Mouse (Mus musculus): ENCODE measurements around the gene Pde7b.
A peak's percentile ranks its signal among the peaks of the same experiment; 100 is the strongest.

Gene Pde7b

DNA sequence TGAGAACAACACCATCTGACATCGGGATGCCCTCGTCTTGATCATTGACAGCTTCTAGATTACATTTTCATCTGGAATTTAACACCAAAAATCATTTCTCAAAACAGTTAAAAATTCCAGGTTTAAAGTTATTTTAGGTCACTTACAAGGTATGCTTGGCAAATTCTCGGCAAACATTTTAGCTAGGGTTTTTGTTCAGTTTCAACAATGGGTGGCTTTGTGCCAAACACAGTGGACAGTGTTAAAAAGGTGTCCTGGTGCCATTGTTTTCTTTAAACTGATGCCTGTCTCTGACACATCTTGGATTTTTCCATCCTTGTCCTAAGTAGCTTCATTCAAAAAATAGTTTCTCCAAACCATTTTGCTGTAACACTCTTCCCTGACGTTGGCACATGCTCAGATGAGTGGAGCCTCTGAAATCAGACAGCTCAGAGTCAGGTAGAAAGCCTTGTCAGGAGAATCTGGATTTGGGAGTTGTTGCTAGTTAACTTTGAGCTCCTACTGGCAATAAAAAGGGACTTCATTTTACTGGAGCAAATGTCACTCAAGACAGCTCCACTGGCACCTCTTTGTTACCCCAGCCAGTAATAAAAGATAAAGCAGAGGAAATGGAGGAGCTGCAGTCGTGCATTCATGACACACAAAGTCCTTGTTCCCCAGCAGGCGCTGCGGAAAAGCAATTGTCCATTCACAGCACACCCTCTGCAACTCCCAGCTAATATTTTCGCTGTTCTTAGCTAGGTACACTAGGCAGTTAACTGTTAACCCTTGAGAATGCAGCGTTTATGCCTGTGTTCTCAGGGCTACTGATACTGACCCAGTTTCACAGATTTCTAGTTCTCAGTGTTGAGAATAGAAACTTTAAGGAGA lies 2.0 kb downstream of the Pde7b start:
- no peak for DNase-seq (ENCODE audit: low spot score)

DNA sequence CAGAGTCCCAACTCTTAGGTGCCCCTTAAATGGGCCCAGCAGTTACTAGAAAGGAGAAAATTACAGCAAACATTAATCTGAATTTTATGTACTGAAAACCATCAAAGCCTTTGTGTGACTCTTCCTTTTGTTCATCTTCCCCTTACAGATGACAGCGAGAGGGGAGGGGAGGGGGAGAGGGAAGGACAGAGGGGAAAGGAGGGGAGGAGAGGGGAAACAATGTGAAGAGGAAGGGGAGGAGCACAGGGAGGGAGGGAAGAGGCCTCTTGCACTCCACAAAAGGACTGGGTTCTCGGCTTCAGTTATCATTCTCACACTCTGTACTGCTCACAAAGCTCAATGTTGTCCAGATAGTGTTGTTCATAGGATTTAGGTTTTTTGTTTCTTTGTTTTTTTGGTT lies 5.7 kb downstream of the Pde7b start:
- no peak for DNase-seq (ENCODE audit: low spot score)

DNA sequence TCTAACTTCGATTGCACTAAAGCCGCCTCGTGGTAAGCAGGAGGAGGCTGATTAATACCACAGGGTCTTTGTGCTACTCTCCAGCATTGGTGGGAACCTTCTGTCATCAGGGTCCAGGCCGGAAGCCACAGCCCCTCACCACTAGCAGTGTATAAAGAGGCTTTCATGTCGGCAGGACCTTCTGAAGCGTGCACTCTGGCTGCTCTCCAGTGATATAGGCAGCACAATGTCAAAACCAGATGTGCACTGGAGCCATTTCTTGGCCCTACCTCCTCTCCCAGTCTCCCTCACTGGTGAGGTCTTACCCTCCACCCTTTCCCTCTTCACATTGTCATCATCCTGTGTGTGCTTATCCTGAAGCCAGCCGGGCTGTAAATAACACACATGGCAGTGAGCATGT lies 24.2 kb downstream of the Pde7b start:
- DNase-seq (ENCODE audit: low spot score): no peak

DNA sequence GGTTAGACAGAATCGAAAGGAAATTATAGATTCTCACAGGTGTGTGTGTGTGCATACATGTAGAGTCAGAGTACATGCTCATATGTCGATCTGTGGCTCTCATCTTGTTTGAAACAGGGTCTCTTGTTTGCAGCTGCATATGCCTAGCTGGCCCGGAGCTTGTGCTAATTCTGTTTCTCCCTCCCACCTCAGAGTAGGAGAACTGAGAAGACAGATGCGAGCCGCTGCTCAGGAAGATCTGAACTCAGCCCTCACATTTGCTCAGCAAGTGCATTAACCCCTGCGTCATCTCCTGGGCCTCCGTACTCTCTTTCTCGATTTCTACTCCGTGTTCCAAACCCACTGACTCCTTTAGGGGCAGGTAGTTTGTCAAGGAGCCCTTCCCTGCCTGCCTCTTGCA lies 25.0 kb downstream of the Pde7b start:
- no peak for DNase-seq (ENCODE audit: low spot score)

DNA sequence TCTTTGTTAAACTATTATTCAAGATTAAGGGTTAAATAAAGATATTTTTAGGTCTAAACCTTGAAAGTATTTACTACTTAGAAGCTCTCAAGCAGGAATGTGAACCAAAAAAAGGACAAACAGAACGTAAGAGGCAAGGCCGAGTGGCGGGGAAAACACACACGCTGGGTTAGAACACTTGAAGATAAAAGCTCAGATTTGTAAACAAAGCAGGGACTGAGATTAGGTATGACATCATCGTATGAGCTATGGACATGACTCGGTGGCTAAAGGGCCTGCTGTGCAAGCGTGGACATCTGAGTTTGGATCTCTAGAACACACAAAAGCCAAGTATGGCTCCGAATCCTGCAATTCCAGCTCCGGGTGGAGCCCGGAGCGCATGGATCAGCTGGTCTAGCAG lies 29.2 kb downstream of the Pde7b start:
- no peak for DNase-seq (ENCODE audit: low spot score)

DNA sequence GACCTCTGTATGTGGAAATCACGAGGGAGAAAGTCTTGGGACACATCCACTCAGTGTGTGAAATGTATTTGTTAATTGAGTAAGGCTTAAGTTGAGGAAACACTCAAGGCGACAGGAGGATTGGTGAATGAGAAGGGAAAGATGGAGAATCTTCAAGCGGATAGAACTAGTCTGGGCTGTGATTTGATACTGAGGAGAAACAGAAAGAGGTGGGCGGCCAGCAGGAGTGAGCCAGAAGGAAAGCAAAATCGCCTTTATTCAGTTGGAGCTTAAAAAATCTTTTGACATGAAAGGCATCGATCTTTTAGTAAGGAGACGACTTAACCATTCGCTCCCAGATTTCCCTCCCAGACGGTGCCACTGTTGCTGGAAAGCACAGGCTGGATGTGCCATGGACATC lies 34.9 kb downstream of the Pde7b start:
- no peak for DNase-seq (ENCODE audit: low spot score)

DNA sequence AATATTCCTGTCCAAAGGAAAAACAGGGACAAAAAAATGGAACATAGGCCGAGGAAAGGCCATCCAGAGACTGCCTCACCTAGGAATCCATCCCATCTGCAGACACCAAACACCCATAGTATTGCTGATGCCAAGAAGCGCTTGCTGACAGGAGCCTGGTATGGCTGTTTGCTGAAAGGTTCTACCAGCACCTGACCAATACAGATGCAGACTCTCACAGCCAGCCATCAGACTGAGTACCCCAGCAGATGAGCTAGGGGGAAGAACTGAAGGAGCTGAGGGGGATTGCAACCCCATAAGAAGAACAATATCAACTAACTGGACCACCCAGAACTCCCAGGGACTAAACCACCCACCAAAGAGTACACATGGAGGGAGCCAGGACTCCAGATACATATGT lies 40.7 kb downstream of the Pde7b start:
- no peak for DNase-seq (ENCODE audit: low spot score)

DNA sequence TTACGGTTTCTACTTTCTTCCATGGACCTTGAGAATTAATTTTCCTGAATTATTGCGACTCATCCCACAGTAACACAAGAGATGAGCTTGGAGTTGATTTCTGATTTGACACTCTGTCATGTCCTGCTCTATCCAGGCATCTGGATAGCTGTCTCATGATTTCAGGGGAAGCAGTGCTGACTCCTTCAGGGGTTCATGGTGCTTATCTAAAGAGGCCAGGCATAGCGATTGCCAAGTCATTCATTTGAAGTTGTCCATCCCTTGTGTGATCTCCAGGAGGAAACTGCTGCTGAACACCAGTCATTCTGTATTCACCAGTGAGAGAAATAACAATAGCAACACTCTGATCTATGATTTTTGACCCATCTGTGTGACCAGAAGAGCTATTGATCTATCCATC lies 43.9 kb downstream of the Pde7b start:
- no peak for DNase-seq (ENCODE audit: low spot score)

DNA sequence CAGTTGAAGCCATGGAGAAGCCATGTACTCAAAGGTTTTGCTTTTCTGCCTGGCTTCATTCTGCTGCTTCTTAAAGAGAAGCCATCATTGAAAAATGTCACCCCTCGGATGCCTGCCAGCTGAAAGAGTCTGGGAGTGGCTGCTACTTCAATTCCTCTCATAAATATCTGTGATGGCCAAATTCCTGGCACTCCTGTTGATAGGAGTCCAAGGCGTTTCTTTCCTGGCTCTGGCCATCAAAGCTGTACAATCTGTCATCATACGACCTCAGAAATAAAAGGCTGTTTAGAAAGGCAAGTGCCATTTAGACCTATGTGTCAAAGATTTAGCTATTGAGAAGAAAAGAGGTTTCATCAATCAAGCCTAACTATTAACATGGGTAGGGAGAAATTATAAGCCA lies 49.6 kb downstream of the Pde7b start:
- DNase-seq (ENCODE audit: low spot score): no peak

DNA sequence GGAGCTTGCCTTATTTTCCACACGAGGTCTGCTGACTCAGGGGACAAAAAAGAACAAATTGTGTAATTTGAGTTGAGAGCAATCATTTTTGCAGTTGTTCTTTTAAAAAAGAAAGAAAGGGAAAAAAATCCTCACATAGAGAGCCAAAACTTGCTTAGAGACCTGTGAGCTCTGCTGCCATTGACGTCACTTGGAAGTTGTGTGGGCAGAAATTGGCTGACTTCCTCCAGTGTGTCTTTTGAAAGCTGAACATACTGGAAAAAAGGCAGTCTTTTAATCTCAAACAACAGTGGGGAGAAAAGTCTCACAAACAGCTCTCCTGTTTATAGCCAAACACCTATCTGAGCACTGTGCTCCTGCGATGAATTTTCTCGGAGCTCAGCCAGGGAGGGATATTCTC lies 51.1 kb downstream of the Pde7b start:
- peak; percentile 24 for DNase-seq (ENCODE audit: low spot score)

DNA sequence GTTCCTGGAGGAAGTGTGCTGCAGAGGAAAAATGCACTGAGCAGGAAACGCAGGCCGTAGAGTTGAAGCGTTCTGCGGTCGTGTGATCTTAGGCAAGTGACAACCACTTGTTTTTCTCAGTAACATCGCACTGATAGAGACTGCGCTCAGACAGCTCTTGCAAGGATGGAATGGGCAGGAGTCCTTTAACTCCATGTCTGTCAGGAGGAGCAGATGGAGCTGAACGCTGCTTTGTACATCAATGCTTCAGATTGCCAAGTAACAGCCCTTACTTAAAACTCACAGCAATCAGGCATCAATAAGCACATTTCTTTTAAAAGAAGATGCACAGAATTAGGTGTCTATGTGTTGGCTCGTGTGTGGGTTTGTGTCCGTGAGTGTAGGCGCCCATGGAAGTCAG lies 52.3 kb downstream of the Pde7b start:
- no peak for DNase-seq (ENCODE audit: low spot score)

DNA sequence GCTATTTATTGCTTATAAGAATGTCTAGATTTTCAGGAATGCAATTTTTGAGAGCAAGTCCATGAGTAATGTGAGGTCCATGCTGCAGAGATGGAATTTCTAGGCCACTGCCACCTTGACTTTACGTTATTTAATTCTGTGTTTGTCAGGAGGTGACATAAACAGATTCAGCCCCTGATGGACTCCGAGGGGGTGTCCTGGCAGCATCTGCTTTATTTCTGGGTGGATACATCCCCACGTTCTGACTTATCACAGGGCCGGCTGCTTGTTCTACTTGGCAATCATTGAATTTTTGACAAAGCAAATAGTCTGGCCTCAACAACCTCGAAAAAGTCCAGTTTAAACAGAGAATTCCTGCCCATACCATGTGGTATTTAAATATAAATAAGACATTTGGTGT lies 53.3 kb downstream of the Pde7b start:
- DNase-seq (ENCODE audit: low spot score): no peak

DNA sequence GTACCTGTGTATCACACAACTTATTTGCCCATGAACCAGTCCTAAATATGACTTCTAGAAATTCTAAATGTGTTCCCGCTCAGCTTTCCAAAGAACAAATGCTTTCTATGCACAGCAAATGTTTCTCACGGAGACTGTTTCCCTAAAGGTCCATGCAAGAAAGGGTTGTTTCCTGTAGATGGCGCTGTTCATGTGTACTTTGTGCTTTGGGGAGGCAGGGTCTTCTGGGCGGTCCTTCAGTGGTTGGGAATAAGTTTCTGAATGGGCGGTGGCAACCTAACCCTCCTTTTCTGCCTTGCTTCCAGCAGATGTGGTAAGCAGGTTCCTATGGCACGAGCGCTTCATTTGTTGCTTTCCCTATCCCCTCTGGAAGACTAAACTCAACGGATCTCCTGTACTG lies 54.3 kb downstream of the Pde7b start:
- DNase-seq (ENCODE audit: low spot score): no peak

DNA sequence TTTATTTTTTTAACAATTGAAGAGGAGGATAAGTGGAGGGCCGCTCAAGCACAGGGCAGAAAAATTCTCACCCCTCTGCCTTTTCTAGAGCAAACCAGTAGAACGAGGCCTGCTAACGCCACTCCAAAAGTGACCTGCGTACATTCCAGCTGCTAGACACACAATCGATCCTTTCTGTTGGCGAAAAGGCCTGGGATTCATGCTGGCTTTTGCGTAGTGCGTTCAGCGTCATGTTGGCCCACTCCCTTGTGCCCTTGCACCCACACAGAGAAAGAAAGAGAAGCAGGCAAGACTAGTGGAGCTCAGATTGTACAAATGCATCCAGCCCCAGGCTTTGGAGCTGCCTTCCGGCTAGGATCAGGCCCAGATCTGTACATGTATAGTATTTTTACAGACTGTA lies 55.4 kb downstream of the Pde7b start:
- no peak for DNase-seq (ENCODE audit: low spot score)

DNA sequence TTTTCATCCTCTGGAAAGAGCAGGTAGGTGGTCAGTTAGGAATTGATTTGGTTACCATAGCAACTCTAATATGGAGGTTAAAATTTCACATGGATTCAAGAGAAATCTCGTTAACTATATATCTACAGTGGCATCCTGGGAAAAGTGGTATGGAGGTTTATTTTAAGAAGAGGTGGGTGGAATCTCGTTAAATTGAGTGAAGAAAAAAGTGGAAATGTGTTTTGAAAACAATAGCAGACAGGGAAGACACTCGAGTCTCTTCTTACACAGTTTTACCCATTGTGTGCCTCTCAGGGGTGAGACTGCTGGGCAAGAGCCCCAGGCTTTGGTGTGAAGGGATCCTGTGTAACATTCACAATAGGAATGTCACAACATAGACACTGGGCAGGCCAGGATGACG lies 56.3 kb downstream of the Pde7b start:
- DNase-seq (ENCODE audit: low spot score): no peak

DNA sequence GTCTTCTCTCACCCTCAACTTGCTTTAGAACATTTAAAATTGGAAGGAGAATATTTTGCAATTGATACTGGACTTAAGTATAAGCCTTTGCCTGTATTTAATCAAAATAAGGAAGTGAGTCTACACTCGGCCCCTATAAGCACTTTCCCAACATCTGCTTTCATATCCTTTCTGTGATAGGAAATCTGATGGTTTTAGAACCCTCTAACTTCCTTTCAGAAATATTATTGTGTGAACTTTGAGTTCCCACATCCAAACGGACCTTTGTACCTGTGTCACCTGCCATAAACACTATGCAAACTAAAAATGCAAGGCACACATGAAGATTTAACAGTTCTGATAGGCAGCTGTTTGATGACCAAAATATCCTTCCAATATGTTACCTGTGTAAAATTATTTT lies 58.2 kb downstream of the Pde7b start:
- DNase-seq (ENCODE audit: low spot score): no peak

DNA sequence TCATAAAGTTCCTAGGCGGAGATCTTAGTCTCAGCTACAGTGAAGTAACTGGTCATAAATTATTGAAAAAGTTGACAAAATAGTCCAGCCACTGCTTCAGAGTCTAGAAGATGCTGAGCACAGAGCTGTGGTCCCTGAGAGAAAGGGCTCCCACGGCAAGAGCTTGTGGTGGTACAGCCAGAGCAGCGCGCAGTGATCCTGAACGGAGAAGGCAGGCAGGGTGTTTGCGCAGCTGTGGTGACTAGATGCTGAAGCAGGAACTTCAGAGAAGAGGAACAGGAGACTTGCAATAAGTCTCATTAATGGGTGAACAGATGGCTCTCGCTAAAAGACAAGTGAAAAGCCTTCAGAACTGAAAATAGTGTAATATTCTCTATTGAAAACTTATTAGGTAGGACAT lies 61.9 kb downstream of the Pde7b start:
- DNase-seq (ENCODE audit: low spot score): no peak

DNA sequence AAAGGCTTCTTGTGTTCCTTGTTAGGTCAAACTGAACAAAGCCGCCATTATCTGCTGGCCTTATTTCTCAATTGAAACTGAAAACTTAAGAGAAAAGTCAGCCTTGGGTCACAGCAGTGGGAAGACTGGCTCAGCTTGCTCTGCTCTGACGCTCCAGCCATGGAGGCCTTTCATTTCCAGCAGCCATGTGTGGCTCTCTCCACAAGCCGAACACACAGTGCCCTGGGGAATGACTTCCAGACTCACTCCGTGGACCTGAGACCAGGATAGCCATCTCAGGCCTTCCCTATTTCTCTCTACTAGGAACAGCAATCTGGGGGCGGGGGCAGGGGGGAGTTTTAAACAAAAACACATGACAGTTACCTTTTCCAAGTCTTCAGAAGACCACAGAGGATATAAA lies 63.2 kb downstream of the Pde7b start:
- no peak for DNase-seq (ENCODE audit: low spot score)

DNA sequence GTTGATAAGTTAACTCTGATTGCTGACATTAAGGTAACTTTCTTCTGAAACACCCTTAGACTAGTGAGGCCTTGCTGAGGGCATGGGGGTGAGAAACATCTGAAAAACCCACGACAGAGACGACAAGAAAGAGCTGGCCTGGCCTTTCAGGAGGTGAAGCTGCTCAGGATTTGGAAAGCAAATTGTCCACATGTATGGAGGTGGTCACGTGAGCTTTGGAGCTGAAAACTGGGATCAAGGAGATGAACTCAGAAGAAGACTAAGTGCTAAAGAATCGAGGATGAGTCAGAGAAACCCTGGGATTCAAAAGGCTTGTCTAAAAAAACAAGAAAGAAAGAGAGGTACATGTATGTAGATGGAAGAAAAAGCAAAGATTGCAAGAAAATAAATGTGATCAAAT lies 65.2 kb downstream of the Pde7b start:
- no peak for DNase-seq (ENCODE audit: low spot score)

DNA sequence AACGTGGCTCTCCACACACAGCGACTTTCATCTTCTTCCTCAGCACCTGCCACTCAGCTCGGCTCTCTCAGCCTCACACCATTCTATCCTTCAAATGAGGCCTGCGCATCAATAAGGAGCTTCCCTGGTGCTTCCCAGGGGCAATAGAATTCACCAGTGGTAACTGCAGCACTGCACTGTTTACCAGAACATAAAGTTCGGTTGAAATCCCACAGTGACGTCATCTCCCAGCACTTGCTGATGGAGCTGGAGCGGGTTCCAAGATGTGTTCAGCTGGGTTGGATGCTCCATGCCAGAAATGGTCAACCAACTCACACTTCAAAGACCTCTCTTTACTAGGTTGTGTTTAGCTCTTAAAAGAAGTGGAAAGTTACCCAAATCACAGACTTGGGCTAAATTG lies 65.6 kb downstream of the Pde7b start:
- DNase-seq (ENCODE audit: low spot score): no peak

DNA sequence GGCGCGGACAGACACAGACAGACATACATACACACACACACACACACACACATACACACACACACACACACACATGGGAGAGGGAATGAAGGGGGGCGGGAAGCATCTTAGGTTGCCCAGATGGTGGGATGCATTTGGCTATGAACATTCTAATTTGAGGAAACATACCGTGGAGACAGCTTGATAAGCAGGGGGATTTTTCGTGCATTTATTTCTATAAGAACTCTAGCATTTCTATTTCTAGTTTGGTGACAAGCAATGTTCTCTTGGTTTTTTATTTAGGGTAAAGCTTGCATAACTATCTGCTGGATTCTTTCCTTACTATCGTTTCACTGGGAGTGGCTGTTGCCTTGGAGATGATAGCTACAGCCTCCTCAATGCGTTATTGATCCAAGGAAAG lies 66.2 kb downstream of the Pde7b start:
- no peak for DNase-seq (ENCODE audit: low spot score)

DNA sequence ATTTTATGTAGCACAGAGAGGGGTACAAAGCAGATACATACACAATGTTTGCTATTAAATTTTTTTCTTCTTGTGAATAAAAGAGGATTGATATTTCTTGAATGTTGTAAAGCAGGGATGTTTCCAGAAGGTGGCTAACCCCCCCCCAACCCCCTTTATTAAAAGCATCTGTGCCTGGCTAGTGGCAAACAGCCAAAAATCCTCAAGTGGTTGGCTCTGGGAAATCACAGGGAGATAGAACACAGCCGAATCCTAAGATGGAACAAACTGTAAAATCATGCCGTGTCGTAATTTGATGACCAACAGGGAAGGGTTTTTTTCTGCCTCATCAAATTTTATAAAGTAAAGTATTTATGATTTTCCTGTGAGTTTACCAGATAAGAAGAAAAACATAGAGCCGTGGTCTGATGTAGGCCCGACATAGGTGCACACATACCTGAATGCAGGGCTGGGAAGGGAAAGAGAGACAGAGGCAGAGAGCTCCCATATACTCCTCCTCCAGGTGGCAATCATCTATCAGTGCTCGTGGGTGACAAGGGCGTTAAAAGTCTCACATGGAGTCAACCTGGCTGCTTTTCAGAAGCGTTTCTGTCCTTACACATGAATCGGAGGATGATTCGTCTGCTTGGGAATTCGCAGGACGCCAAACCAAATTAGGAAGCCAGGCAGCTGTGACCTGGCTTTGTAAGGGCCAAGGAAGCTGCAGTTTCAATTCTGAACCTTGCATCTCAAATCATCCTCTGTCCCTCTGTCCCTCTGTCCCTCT lies 67.4 kb downstream of the Pde7b start:
- DNase-seq (ENCODE audit: low spot score): no peak

DNA sequence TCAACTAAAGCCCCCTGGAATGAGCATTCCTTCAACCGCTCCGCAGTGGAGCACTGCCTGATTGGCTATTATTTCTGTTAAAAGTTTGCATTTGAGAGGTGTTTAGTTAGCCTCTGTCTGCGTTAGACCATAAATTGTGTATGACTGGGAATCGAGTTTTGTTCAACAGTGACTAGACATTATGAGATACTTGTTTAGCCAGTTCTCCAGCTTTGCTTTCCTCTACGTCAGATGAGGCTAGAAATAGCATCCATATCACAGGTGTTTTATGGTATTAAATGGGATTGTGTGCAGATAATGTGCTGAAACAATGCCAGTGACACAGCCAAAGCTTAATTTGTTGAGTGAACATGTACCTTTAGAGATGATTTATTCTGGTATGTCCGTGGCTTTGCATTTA lies 70.3 kb downstream of the Pde7b start:
- DNase-seq (ENCODE audit: low spot score): no peak

DNA sequence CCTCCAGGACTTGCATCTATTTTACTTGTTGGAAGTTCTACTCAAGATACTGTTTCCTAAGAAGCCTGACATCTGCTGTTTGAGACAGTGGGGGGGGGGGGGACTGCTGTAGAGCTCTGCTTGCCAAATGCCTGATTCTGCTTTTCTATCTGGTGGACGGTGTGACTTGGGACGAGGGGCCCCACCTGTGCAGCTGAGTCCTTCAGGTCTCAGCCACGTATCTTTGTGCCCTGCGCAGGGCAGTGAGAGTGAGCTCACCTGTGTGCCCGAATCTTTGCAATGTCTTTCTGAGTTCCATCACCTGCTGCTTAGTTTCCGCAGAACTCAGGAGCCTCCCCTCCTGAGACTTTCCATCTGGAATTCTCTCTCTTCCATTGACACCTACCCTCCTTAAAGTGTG lies 70.7 kb downstream of the Pde7b start:
- no peak for DNase-seq (ENCODE audit: low spot score)

Data from T-cell, adult 2 months (primary cell).